Mouse (Mus musculus): ENCODE measurements around the gene Rere.
"Not testable (repeated sequence)": the region's sequence is repeated elsewhere in the genome, so short reads cannot be mapped to it uniquely, and the experiment has no call there.

The Rere gene

GRCm38 (mm10) chr4:150472751-150473436, 191.4 kb downstream of the Rere start:
- no peak for DNase-seq

- no peak for DNase-seq
Measured at GRCm38 (mm10) chr4:150473437-150474070, 192.1 kb downstream of the Rere start.

GRCm38 (mm10) chr4:150474086-150474485, 192.6 kb downstream of the Rere start:
- DNase-seq, result no peak

GRCm38 (mm10) chr4:150476258-150476657, 194.8 kb downstream of the Rere start:
- DNase-seq, result no peak

- no peak for DNase-seq
Measured at GRCm38 (mm10) chr4:150478006-150478405, 196.6 kb downstream of the Rere start.

- not testable (repeated sequence) for DNase-seq
Measured at GRCm38 (mm10) chr4:150483081-150483480, 201.6 kb downstream of the Rere start.

GRCm38 (mm10) chr4:150486097-150486496, 204.7 kb downstream of the Rere start:
- no peak for DNase-seq

GRCm38 (mm10) chr4:150487109-150487508, 205.7 kb downstream of the Rere start:
- DNase-seq, result no peak

GRCm38 (mm10) chr4:150488096-150488748, 206.8 kb downstream of the Rere start:
- peak; percentile 67 to 77 for DNase-seq

GRCm38 (mm10) chr4:150488767-150489166, 207.3 kb downstream of the Rere start:
- no peak for DNase-seq

- peak; percentile 20 to 31 for DNase-seq
Measured at GRCm38 (mm10) chr4:150490050-150490449, 208.6 kb downstream of the Rere start.

- no peak for DNase-seq
Measured at GRCm38 (mm10) chr4:150491710-150492109, 210.3 kb downstream of the Rere start.

GRCm38 (mm10) chr4:150493258-150493937, 212.0 kb downstream of the Rere start:
- DNase-seq, result no peak

GRCm38 (mm10) chr4:150493938-150494330, 212.5 kb downstream of the Rere start:
- not testable (repeated sequence) for DNase-seq

- DNase-seq, result no peak
Measured at GRCm38 (mm10) chr4:150495568-150495967, 214.1 kb downstream of the Rere start.

GRCm38 (mm10) chr4:150504304-150505021, 223.0 kb downstream of the Rere start:
- DNase-seq, result no peak

GRCm38 (mm10) chr4:150509026-150509712, 227.7 kb downstream of the Rere start:
- no peak for DNase-seq

- DNase-seq, result no peak
Measured at GRCm38 (mm10) chr4:150510036-150510435, 228.6 kb downstream of the Rere start.

GRCm38 (mm10) chr4:150513387-150513786, 231.9 kb downstream of the Rere start:
- not testable (repeated sequence) for DNase-seq

GRCm38 (mm10) chr4:150516201-150516600, 234.8 kb downstream of the Rere start:
- DNase-seq, result no peak

GRCm38 (mm10) chr4:150517381-150517780, 235.9 kb downstream of the Rere start:
- DNase-seq, result no peak

- DNase-seq, result no peak
Measured at GRCm38 (mm10) chr4:150518826-150519225, 237.4 kb downstream of the Rere start.
